Mouse (Mus musculus): ENCODE measurements around the gene Cdk1.

DNA sequence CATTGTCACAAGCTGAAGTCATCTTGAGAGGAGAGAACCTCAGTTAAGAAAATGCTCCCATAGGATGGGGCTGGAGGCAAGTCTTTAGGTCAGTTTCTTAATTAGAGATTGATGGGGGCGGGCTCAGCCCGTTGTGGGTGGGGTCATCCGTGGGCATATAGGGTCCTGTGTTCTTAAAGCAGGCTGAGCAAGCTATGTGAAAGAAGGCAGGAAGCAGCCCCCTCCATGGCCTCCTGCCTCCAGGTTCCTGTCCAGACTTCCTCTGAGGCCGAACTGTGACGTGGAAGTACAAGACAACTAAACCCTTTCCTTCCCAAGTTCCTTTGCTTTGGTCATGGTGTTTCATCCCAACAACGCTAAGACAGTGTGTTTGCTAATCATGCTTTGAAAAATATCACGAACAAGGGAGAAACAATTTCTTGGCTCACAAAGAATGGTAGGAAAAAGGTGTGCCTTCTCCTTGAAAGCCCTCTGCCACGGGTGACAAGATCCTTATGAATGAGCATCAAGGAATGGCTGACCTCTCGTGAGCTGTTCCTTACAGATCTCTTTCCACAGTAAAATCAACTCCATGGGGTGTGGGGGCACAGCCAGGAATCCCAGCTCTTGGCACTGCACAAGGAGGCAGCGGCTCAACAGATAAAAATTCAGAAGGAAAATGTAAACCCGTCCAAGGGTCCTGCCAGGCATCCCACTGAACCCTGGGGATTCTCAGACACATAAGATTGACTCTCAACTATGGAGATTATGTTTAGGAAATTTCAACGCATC, 1.5 kb downstream of the Cdk1 start:
- TF ChIP-seq CTCF (IDR thresholded peaks at IDR 0.05; ENCODE audit: extremely low read depth, insufficient read depth, insufficient read length, insufficient replicate concordance) (no peak), POLR2A (IDR thresholded peaks at IDR 0.05; ENCODE audit: low read depth, low read length) (no peak)
